Mouse (Mus musculus): ENCODE measurements around the gene Zfp853. TPM values are rescaled to one million over a fixed set of nuclear protein-coding genes. Genes with fewer than 3 reads are reported as not detected.

The Zfp853 gene
- 0.05 TPM in 1 of 2 replicates, not detected in the other for polyA plus RNA-seq (2015; fragmentation: Nextera tagmentation; extraction: Ambion mirVana)

GRCm38 (mm10) chr5:143293404-143293803 lies at the start of gene Zfp853:
TSS of gene Zfp853 (minus strand) at chr5:143293623.
- Histone ChIP-seq H3K27ac (replicated peaks) (no peak within 1 kb of the TSS), H3K27me3 (replicated peaks) (peaks cover 70% of the 10 kb centered on the region), H3K9me3 (no peaks in the 10 kb centered on the region), H3K4me2 (peak within 1 kb of the TSS; percentile 86), H3K9ac (peak within 1 kb of the TSS; percentile 75), H3K4me1 (peaks cover 29% of the 10 kb centered on the region), H3K36me3 (no peaks in the 10 kb centered on the region), H3K4me3 (peak within 1 kb of the TSS; percentile 57)
- no peak for ATAC-seq (ENCODE audit: extremely low read depth, insufficient number of reproducible peaks, low FRiP score, low TSS enrichment)
- 5% methylated on average over 22 of the region's 38 CpGs for WGBS

DNA sequence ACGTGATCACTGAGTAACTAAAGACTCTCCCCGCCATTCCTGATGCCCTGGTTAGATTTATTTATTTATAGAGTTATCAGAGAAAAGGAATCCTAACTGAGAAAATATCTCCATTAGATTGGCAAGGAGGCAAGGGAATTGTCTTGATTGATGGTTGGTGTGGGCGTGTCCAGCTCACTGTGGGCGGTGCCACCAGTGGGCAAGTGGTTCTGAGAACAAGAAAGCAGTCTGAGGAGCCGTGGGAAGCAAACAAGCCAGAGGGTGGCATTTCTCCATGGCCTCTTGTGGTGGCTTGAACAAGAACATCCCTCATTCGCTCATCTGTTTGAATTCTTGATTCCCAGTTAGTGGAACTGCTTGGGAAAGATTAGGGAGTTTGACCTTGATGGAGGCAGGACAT lies 46.2 kb upstream of the Zfp853 start:
- Histone ChIP-seq H3K4me1 (no peaks in the 10 kb centered on the region), H3K27me3 (replicated peaks) (peaks cover 16% of the 10 kb centered on the region), H3K27ac (replicated peaks) (no peak overlapping the region), H3K36me3 (no peaks in the 10 kb centered on the region), H3K4me2 (no peak overlapping the region), H3K4me3 (no peak overlapping the region), H3K9ac (no peak overlapping the region), H3K9me3 (no peaks in the 10 kb centered on the region)
- WGBS: 51% methylated on average over 6 of the region's 6 CpGs
- ATAC-seq (ENCODE audit: extremely low read depth, insufficient number of reproducible peaks, low FRiP score, low TSS enrichment): no peak

GRCm38 (mm10) chr5:143336559-143336958 lies 43.1 kb upstream of the Zfp853 start:
- peaks cover 16% of the 10 kb centered on the region for H3K27me3 ChIP-seq (replicated peaks)
- WGBS: 61% methylated on average over 6 of the region's 6 CpGs
- no peaks in the 10 kb centered on the region for H3K9me3 ChIP-seq
- no peak overlapping the region for H3K27ac ChIP-seq (replicated peaks)
- H3K4me3 ChIP-seq: no peak overlapping the region
- H3K36me3 ChIP-seq: peaks cover 4% of the 10 kb centered on the region; the same call in 1 of the 2 replicates
- no peak for ATAC-seq (ENCODE audit: extremely low read depth, insufficient number of reproducible peaks, low FRiP score, low TSS enrichment)
- no peak overlapping the region for H3K9ac ChIP-seq
- no peak overlapping the region for H3K4me2 ChIP-seq
- no peaks in the 10 kb centered on the region; the same call in 1 of the 2 replicates for H3K4me1 ChIP-seq

DNA sequence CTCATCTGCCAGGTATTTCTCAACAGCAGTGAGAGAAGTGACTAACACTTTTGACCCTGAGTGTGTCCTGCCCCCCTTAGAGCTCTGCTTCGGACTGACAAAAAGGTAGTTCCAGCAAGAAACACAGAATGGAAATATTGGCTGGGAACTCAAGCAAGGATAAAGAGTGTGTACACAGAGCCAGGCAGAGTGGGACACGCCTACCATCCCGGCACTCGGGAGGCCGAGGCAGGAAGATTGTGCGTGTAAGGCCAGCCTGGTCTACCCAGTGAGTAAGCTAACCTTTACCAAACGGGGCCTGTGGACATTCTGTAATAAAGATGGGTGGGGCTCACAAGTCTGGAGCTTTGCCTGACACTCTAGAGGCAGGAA lies 41.7 kb upstream of the Zfp853 start:
- H3K4me3 ChIP-seq: no peak overlapping the region
- no peak overlapping the region for H3K9ac ChIP-seq
- 68% methylated on average over 7 of the region's 7 CpGs for WGBS
- H3K27ac ChIP-seq (replicated peaks): no peak overlapping the region
- H3K9me3 ChIP-seq: no peaks in the 10 kb centered on the region
- H3K4me2 ChIP-seq: no peak overlapping the region
- H3K4me1 ChIP-seq: peaks cover 2% of the 10 kb centered on the region
- H3K27me3 ChIP-seq (replicated peaks): peaks cover 15% of the 10 kb centered on the region
- ATAC-seq (ENCODE audit: extremely low read depth, insufficient number of reproducible peaks, low FRiP score, low TSS enrichment): no peak
- H3K36me3 ChIP-seq: peaks cover 4% of the 10 kb centered on the region; the same call in 1 of the 2 replicates

DNA sequence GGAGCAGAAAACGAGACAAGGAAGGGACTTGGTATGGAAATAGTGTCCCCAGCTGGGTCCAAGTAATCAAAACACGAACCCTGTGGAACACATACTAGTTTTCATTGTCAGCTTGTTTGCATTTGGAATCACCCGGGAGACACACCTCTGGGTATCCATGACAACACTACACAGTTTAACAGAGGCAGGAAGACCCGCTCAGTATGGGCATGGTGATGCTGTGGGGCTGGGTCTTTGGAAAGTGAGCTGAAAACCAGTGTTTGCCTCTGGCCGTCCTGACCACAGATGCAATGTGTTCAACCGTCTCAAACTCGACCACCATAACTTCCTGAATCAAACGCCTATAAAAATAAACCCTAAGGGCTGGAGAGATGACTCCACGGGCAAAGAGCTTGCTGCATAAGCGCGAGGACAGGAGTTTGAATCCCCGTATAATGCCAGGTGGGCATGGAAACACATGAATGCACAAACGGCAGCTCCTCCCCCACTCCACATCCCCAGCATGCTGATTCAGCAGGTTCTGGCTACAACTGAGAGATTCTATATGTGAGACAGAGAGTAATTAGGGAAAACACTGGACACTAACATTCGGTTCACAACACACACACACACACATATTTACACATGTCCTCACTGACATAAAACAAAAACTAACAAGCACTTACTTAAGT lies 41.1 kb upstream of the Zfp853 start:
- Histone ChIP-seq H3K9me3 (no peaks in the 10 kb centered on the region), H3K36me3 (peaks cover 4% of the 10 kb centered on the region; the same call in 1 of the 2 replicates), H3K27me3 (replicated peaks) (0 out of 2 replicates have a peak, but pooled peaks cover 12% of the 10 kb centered on the region), H3K4me1 (peaks cover 7% of the 10 kb centered on the region), H3K27ac (replicated peaks) (no peak overlapping the region), H3K4me2 (no peak overlapping the region), H3K9ac (no peak overlapping the region), H3K4me3 (no peak overlapping the region)
- 64% methylated on average over 14 of the region's 14 CpGs for WGBS
- no peak for ATAC-seq (ENCODE audit: extremely low read depth, insufficient number of reproducible peaks, low FRiP score, low TSS enrichment)

- peaks cover 4% of the 10 kb centered on the region; the same call in 1 of the 2 replicates for H3K36me3 ChIP-seq
- 0 out of 2 replicates have a peak overlapping the region, but pooled peaks have one; percentile 61 for H3K9ac ChIP-seq
- H3K9me3 ChIP-seq: no peaks in the 10 kb centered on the region
- peaks cover 8% of the 10 kb centered on the region for H3K4me1 ChIP-seq
- H3K4me2 ChIP-seq: peak overlapping the region; percentile 40
- H3K27me3 ChIP-seq (replicated peaks): 0 out of 2 replicates have a peak, but pooled peaks cover 12% of the 10 kb centered on the region
- no peak for ATAC-seq (ENCODE audit: extremely low read depth, insufficient number of reproducible peaks, low FRiP score, low TSS enrichment)
- WGBS: 10% methylated on average over 5 of the region's 5 CpGs
- H3K27ac ChIP-seq (replicated peaks): no peak overlapping the region
- no peak overlapping the region for H3K4me3 ChIP-seq
Observed at GRCm38 (mm10) chr5:143333872-143334271, 40.4 kb upstream of the Zfp853 start.

GRCm38 (mm10) chr5:143328690-143329495 lies 35.5 kb upstream of the Zfp853 start, which contains the start of gene Zdhhc4:
TSS of gene Zdhhc4 (minus strand) at chr5:143329256.
- Histone ChIP-seq H3K4me3 (peak within 1 kb of the TSS; percentile 97), H3K36me3 (peaks cover 37% of the 10 kb centered on the region), H3K9me3 (no peaks in the 10 kb centered on the region), H3K9ac (peak within 1 kb of the TSS; percentile 95), H3K4me1 (peaks cover 19% of the 10 kb centered on the region), H3K27ac (replicated peaks) (peak within 1 kb of the TSS; percentile 70), H3K27me3 (replicated peaks) (no peaks in the 10 kb centered on the region), H3K4me2 (peak within 1 kb of the TSS; percentile 98)
- under 1% methylated on average over 57 of the region's 57 CpGs for WGBS
- peak; percentile 61; the same call in 1 of the 2 replicates for ATAC-seq (ENCODE audit: extremely low read depth, insufficient number of reproducible peaks, low FRiP score, low TSS enrichment)

DNA sequence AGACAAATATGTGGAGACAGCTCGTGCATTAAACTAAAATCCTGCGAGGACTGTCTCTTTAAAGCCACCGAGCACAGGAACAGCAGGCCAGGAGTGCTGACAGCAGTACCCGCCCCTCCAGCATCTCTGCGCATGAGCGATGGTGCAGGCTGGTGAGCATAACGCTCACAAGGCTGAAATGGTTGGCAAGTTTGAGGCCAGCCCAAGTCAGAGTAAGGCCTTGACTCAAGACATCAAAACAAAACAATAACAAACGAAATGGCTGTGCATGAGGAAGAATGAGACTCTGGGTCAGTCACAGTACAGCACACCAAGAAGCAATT lies 23.8 kb upstream of the Zfp853 start:
- Histone ChIP-seq H3K9me3 (no peaks in the 10 kb centered on the region), H3K4me3 (no peak overlapping the region), H3K36me3 (peaks cover 80% of the 10 kb centered on the region), H3K9ac (no peak overlapping the region), H3K27me3 (replicated peaks) (no peaks in the 10 kb centered on the region), H3K4me1 (peaks cover 18% of the 10 kb centered on the region), H3K27ac (replicated peaks) (no peak overlapping the region), H3K4me2 (no peak overlapping the region)
- 85% methylated on average over 8 of the region's 8 CpGs for WGBS
- ATAC-seq (ENCODE audit: extremely low read depth, insufficient number of reproducible peaks, low FRiP score, low TSS enrichment): no peak

- no peaks in the 10 kb centered on the region for H3K27me3 ChIP-seq (replicated peaks)
- 87% methylated on average over 5 of the region's 5 CpGs for WGBS
- H3K4me2 ChIP-seq: no peak overlapping the region
- H3K9ac ChIP-seq: no peak overlapping the region
- ATAC-seq (ENCODE audit: extremely low read depth, insufficient number of reproducible peaks, low FRiP score, low TSS enrichment): no peak
- H3K9me3 ChIP-seq: no peaks in the 10 kb centered on the region
- no peak overlapping the region for H3K4me3 ChIP-seq
- no peak overlapping the region for H3K27ac ChIP-seq (replicated peaks)
- peaks cover 80% of the 10 kb centered on the region for H3K36me3 ChIP-seq
- peaks cover 18% of the 10 kb centered on the region for H3K4me1 ChIP-seq
Observed at GRCm38 (mm10) chr5:143316605-143317287, 23.3 kb upstream of the Zfp853 start.

GRCm38 (mm10) chr5:143315514-143315888 lies 22.1 kb upstream of the Zfp853 start:
- no peaks in the 10 kb centered on the region for H3K9me3 ChIP-seq
- no peak for ATAC-seq (ENCODE audit: extremely low read depth, insufficient number of reproducible peaks, low FRiP score, low TSS enrichment)
- peaks cover 18% of the 10 kb centered on the region for H3K4me1 ChIP-seq
- H3K4me3 ChIP-seq: peak overlapping the region; percentile 90
- no peak overlapping the region for H3K27ac ChIP-seq (replicated peaks)
- H3K36me3 ChIP-seq: peaks cover 80% of the 10 kb centered on the region
- no peaks in the 10 kb centered on the region for H3K27me3 ChIP-seq (replicated peaks)
- H3K4me2 ChIP-seq: peak overlapping the region; percentile 80
- WGBS: 15% methylated on average over 8 of the region's 8 CpGs
- peak overlapping the region; percentile 96 for H3K9ac ChIP-seq

All from heart, embryonic 13.5 days (tissue).